Mouse (Mus musculus) bone marrow macrophage, adult 2 months (primary cell): ENCODE data around the gene Olfr776. TPM values are rescaled to one million over a fixed set of nuclear protein-coding genes. Genes with fewer than 3 reads are reported as not detected.
"Not testable (repeated sequence)": the region's sequence is repeated elsewhere in the genome, so short reads cannot be mapped to it uniquely, and the experiment has no call there.

Source experiments
- H3K27ac ChIP-seq: 2 replicates; pipeline ENCODE4 v1.5.1; 2012; ENCODE audit warnings: low read depth, low read length; ENCODE audit not compliant: insufficient read depth
- H3K4me1 ChIP-seq: 2 replicates; pipeline ENCODE4 v1.6.1; 2012; ENCODE audit warnings: low read length; ENCODE audit not compliant: control insufficient read depth, insufficient read depth
- H3K4me3 ChIP-seq: 2 replicates; pipeline ENCODE4 v1.5.1; 2012; ENCODE audit warnings: mild to moderate bottlenecking, low read length, moderate library complexity; ENCODE audit not compliant: insufficient read depth
- CTCF ChIP-seq: IDR thresholded peaks from 2 replicates; pipeline ENCODE4 v1.5.1; 2012; ENCODE audit warnings: low read depth, mild to moderate bottlenecking, low read length, moderate library complexity
- POLR2A ChIP-seq: IDR thresholded peaks from 2 replicates; pipeline ENCODE4 v1.6.1; 2012; ENCODE audit warnings: mild to moderate bottlenecking, low read depth, low read length, borderline replicate concordance
- polyA plus RNA-seq: library from polyadenylated mRNA; stranded (reverse); fragments of >200 nt; gene quantifications from 2 replicates; pipeline ENCODE4 v1.2.4, GENCODE M21; 2012; ENCODE audit not compliant: missing spikeins, insufficient read depth, insufficient read length

Olfr776 gene
- polyA plus RNA-seq = not detected in 2 replicates

GRCm38 (mm10) chr10:129258827-129259226, at the start of gene Olfr776:
Gene Olfr776, plus strand, starts transcription at chr10:129259127.
- TF ChIP-seq POLR2A = no peak
- TF ChIP-seq CTCF = no peak
- no peaks in the 10 kb centered on the region for H3K4me1 ChIP-seq
- no peak within 1 kb of the TSS for H3K27ac ChIP-seq
- H3K4me3 ChIP-seq = no peak within 1 kb of the TSS

- Histone ChIP-seq H3K4me1 (no peaks in the 10 kb centered on the region), H3K27ac (no peak overlapping the region), H3K4me3 (no peak overlapping the region)
- no peak for TF ChIP-seq CTCF
- no peak for TF ChIP-seq POLR2A
Observed at GRCm38 (mm10) chr10:129230737-129231136, 28.2 kb upstream of the Olfr776 start.

GRCm38 (mm10) chr10:129235904-129236303, 23.0 kb upstream of the Olfr776 start, which contains the start of gene Olfr774:
Gene Olfr774, plus strand, starts transcription at chr10:129236204.
- Histone ChIP-seq H3K27ac (no peak within 1 kb of the TSS), H3K4me3 (no peak within 1 kb of the TSS), H3K4me1 (no peaks in the 10 kb centered on the region)
- TF ChIP-seq CTCF (no peak), POLR2A (no peak)

DNA sequence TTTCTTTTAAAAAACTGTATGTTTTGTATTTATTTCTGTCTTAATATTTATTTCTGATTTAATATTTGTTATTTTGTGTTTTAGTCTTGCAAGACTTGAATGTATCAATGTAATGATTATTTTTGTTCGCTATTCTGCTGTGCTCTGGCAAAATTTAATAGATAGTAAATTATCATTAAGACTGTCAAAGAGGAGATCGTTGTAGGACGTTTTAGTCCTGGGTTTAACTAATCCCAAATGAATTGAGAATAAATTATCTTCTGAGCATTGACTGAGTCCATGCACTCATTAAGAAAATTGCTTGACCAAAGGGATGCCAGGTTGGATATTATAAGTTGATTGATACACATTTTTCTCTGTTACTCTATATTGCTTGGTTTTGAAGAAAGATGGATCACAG, 10.8 kb upstream of the Olfr776 start, which contains the start of gene Olfr775:
TSS of gene Olfr775 (plus strand) at position 301 of the 400 bp plus-strand sequence.
- Histone ChIP-seq H3K4me3 (no peak within 1 kb of the TSS), H3K27ac (no peak within 1 kb of the TSS), H3K4me1 (no peaks in the 10 kb centered on the region)
- TF ChIP-seq CTCF (no peak), POLR2A (no peak)

DNA sequence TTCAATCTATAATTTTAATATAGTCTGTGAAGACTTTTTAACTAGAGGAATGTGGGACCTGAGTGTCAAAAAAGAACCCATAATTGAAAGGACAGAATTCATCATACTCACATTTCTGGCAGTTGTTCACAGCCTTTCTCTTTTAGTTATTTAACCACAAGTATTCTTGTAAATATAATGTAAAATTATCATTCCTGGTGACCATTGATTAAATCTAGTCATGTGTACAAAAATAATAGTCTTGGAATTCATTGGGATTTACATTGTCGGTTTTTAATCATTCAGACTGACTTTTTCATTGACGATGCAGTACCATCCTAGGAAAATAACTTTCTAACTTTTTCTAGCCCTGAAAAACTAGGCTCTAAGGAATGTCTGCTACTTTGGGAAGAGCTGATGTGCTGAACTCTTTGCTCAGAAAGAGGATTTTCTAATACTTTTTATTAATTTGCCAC, 12.2 kb downstream of the Olfr776 start, which contains the start of gene Olfr777:
TSS of gene Olfr777 (minus strand) at position 405 of the 455 bp plus-strand sequence.
- TF ChIP-seq POLR2A (no peak), CTCF (no peak)
- H3K4me3 ChIP-seq = no peak within 1 kb of the TSS
- H3K4me1 ChIP-seq = no peaks in the 10 kb centered on the region
- H3K27ac ChIP-seq = no peak within 1 kb of the TSS

DNA sequence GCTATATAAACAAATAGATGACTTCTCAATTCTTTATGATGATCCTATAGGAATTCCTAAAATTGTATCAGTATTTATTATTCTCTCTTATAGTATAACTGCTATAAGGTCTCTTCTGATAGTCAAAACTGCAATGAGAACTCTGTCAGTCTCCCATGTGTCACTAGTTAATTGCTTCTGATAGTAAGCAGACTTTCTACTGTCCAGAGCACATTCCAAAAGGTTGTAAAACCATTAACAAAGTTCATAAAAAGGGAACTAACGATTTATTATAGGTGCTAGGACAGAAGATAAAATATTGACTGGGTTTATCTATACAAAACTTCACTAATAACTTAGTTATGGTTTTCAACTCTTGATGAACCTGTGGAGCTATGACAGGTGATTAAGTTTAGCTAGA, 54.0 kb downstream of the Olfr776 start:
- H3K4me1 ChIP-seq, H3K27ac ChIP-seq, H3K4me3 ChIP-seq: not testable (repeated sequence)

GRCm38 (mm10) chr10:129313521-129313920, 54.6 kb downstream of the Olfr776 start:
- not testable (repeated sequence) for H3K4me3 ChIP-seq, H3K4me1 ChIP-seq, H3K27ac ChIP-seq

Other genes starting within 250 kb of the Olfr776 start
- gene Olfr763, start 248.3 kb upstream of the Olfr776 start, polyA plus RNA-seq = not detected in 2 replicates
- not detected in 2 replicates for gene Olfr764-ps1, start 219.2 kb upstream of the Olfr776 start, polyA plus RNA-seq
- gene Olfr765, start 209.1 kb upstream of the Olfr776 start, polyA plus RNA-seq = not detected in 2 replicates
- not detected in 2 replicates for gene Olfr766-ps1, start 190.2 kb upstream of the Olfr776 start, polyA plus RNA-seq
- gene Olfr767, start 176.2 kb upstream of the Olfr776 start, polyA plus RNA-seq = not detected in 2 replicates
- gene Olfr768, start 159.8 kb upstream of the Olfr776 start, polyA plus RNA-seq = not detected in 2 replicates
- not detected in 2 replicates for gene Olfr769, start 141.3 kb upstream of the Olfr776 start, polyA plus RNA-seq
- gene Olfr770, start 120.1 kb upstream of the Olfr776 start, polyA plus RNA-seq = not detected in 2 replicates
- not detected in 2 replicates for gene Olfr771, start 94.4 kb upstream of the Olfr776 start, polyA plus RNA-seq
- gene Olfr772, start 81.2 kb upstream of the Olfr776 start, polyA plus RNA-seq = not detected in 2 replicates
- gene Olfr773, start 71.7 kb upstream of the Olfr776 start, polyA plus RNA-seq = not detected in 2 replicates
- gene Olfr774, start 22.9 kb upstream of the Olfr776 start, polyA plus RNA-seq = not detected in 2 replicates
- not detected in 2 replicates for gene Olfr775, start 10.7 kb upstream of the Olfr776 start, polyA plus RNA-seq
- 0.15 TPM in 1 of 2 replicates, not detected in the other for gene Olfr777, start 12.4 kb downstream of the Olfr776 start, polyA plus RNA-seq
- not detected in 2 replicates for gene Olfr780, start 59.0 kb downstream of the Olfr776 start, polyA plus RNA-seq
- gene Olfr781, start 69.7 kb downstream of the Olfr776 start, polyA plus RNA-seq = not detected in 2 replicates
- not detected in 2 replicates for gene Olfr782, start 89.7 kb downstream of the Olfr776 start, polyA plus RNA-seq
- not detected in 2 replicates for gene Olfr784, start 125.0 kb downstream of the Olfr776 start, polyA plus RNA-seq
- not detected in 2 replicates for gene Olfr785, start 146.3 kb downstream of the Olfr776 start, polyA plus RNA-seq
- not detected in 2 replicates for gene Olfr786, start 168.2 kb downstream of the Olfr776 start, polyA plus RNA-seq
- gene Olfr787, start 202.7 kb downstream of the Olfr776 start, polyA plus RNA-seq = not detected in 2 replicates
- not detected in 2 replicates for gene Olfr788, start 211.9 kb downstream of the Olfr776 start, polyA plus RNA-seq
- gene Olfr789, start 225.6 kb downstream of the Olfr776 start, polyA plus RNA-seq = not detected in 2 replicates
- not detected in 2 replicates for gene Olfr790, start 239.4 kb downstream of the Olfr776 start, polyA plus RNA-seq